Mouse (Mus musculus) CH12.LX (cell line): ENCODE measurements at regions not wholly inside any gene's neighbourhood (a gene's known extent, or its start where the extent isn't known, plus 50 kb on each side); places are given as distances from the start of the nearest gene placed in this dataset.

Source experiments
- DNase-seq: peaks from one replicate; pipeline ENCODE4 v3.0.0-alpha.2; 2013; ENCODE audit errors: extremely low read depth
- H3K27ac ChIP-seq: 2 replicates; pipeline ENCODE4 v1.5.1; 2012; ENCODE audit warnings: low read depth, mild to moderate bottlenecking, control low read depth, moderate library complexity; ENCODE audit not compliant: insufficient read depth
- H3K27me3 ChIP-seq: replicated peaks from 2 replicates; pipeline ENCODE3; 2012; ENCODE audit warnings: inconsistent platforms
- H3K36me3 ChIP-seq, 2 experiments: replicated peaks in 1 of 2; 2 replicates each; pipeline versions ENCODE3 to v1.6.1; 2012; ENCODE audit warnings: inconsistent platforms in 1 of 2, low read length in 1 of 2, mild to moderate bottlenecking in 1 of 2, mixed read lengths in 1 of 2, moderate library complexity in 1 of 2; ENCODE audit not compliant: control insufficient read depth in 1 of 2, insufficient read depth in 1 of 2
- H3K4me1 ChIP-seq, 2 experiments: 2 replicates each; pipeline ENCODE4 v1.6.1; 2012; ENCODE audit warnings: inconsistent platforms in 1 of 2, moderate library complexity in 1 of 2; ENCODE audit not compliant: insufficient read depth in 2 of 2, control insufficient read depth in 1 of 2
- H3K4me2 ChIP-seq: 2 replicates; pipeline ENCODE4 v1.6.1; 2012; ENCODE audit warnings: low read depth, mild to moderate bottlenecking, control low read depth; ENCODE audit not compliant: poor library complexity, insufficient read depth, severe bottlenecking
- H3K4me3 ChIP-seq, 3 experiments: fragments of 150-350 bp in 1 of 3; sonication (generic) in 1 of 3; replicated peaks in 1 of 3; 2 replicates each; pipeline versions ENCODE3 to v1.5.1; 2011 to 2012; ENCODE audit warnings: low read depth in 2 of 3, low read length in 2 of 3, mild to moderate bottlenecking in 2 of 3, moderate library complexity in 2 of 3, control low read depth in 1 of 3, improper control_type of control experiment in 1 of 3, inconsistent platforms in 1 of 3, mixed read lengths in 1 of 3; ENCODE audit not compliant: poor library complexity in 1 of 3
- H3K79me2 ChIP-seq: replicated peaks from 2 replicates; pipeline ENCODE4 v1.6.1; 2012; ENCODE audit warnings: mild to moderate bottlenecking, moderate library complexity; ENCODE audit not compliant: control insufficient read depth, poor library complexity, insufficient read depth, severe bottlenecking; ENCODE audit errors: extremely low read depth
- H3K9ac ChIP-seq: 2 replicates; pipeline ENCODE4 v1.6.1; 2012; ENCODE audit warnings: low read depth, mild to moderate bottlenecking, control low read depth, moderate library complexity; ENCODE audit not compliant: insufficient read depth
- H3K9me3 ChIP-seq: replicated peaks from 2 replicates; pipeline ENCODE3; 2012; ENCODE audit warnings: low read length, inconsistent platforms, mixed read lengths
- BHLHE40 ChIP-seq: IDR thresholded peaks from 2 replicates; pipeline ENCODE4 v1.6.1; 2011; ENCODE audit warnings: mild to moderate bottlenecking, low read depth, low read length, improper control_type of control experiment
- CHD1 ChIP-seq: IDR thresholded peaks from 2 replicates; pipeline ENCODE4 v1.6.1; 2012; ENCODE audit warnings: low read depth, low read length, improper control_type of control experiment, inconsistent platforms
- ELF1 ChIP-seq: IDR thresholded peaks from 2 replicates; pipeline ENCODE4 v1.6.1; 2014; ENCODE audit warnings: low read depth, mild to moderate bottlenecking, inconsistent platforms, low read length, improper control_type of control experiment
- EP300 ChIP-seq: IDR thresholded peaks from 2 replicates; pipeline ENCODE4 v1.6.1; 2011; ENCODE audit warnings: low read length, improper control_type of control experiment
- ETS1 ChIP-seq: conservative IDR thresholded peaks from 2 replicates; pipeline ENCODE4 v1.6.1; 2012; ENCODE audit warnings: low read depth, mild to moderate bottlenecking, inconsistent platforms, low read length, improper control_type of control experiment, moderate library complexity
- JUN ChIP-seq: IDR thresholded peaks from 2 replicates; pipeline ENCODE4 v1.6.1; 2011; ENCODE audit warnings: low read depth, mild to moderate bottlenecking, low read length, improper control_type of control experiment, moderate library complexity; ENCODE audit not compliant: insufficient read depth
- MAFK ChIP-seq: IDR thresholded peaks from 2 replicates; pipeline ENCODE4 v1.6.1; 2011; ENCODE audit warnings: low read length, improper control_type of control experiment; ENCODE audit not compliant: insufficient replicate concordance
- MEF2A ChIP-seq: IDR thresholded peaks from 2 replicates; pipeline ENCODE4 v1.6.1; 2014; ENCODE audit warnings: low read depth, mild to moderate bottlenecking, inconsistent platforms, low read length, improper control_type of control experiment, borderline replicate concordance
- MXI1 ChIP-seq: IDR thresholded peaks from 2 replicates; pipeline ENCODE4 v1.6.1; 2011; ENCODE audit warnings: mild to moderate bottlenecking, low read depth, low read length, improper control_type of control experiment
- MYC ChIP-seq: IDR thresholded peaks from 2 replicates; pipeline ENCODE4 v1.6.1; 2011; ENCODE audit warnings: low read depth, mild to moderate bottlenecking, improper control_type of control experiment, low read length
- NRF1 ChIP-seq: IDR thresholded peaks from 2 replicates; pipeline ENCODE4 v1.6.1; 2014; ENCODE audit warnings: low read depth, mild to moderate bottlenecking, inconsistent platforms, low read length, improper control_type of control experiment, moderate library complexity
- POLR2A ChIP-seq: IDR thresholded peaks from 2 replicates; pipeline ENCODE4 v1.6.1; 2011; ENCODE audit warnings: low read depth, mild to moderate bottlenecking, improper control_type of control experiment, low read length
- POLR2AphosphoS2 ChIP-seq: IDR thresholded peaks from 2 replicates; pipeline ENCODE4 v1.6.1; 2011; ENCODE audit warnings: low read depth, low read length, improper control_type of control experiment
- RCOR1 ChIP-seq: conservative IDR thresholded peaks from 2 replicates; pipeline ENCODE4 v1.6.1; 2012; ENCODE audit warnings: low read depth, mild to moderate bottlenecking, inconsistent platforms, low read length, improper control_type of control experiment
- SMC3 ChIP-seq: IDR thresholded peaks from 2 replicates; pipeline ENCODE4 v1.6.1; 2011; ENCODE audit warnings: low read depth, low read length, improper control_type of control experiment
- TCF12 ChIP-seq: IDR thresholded peaks from 2 replicates; pipeline ENCODE4 v1.6.1; 2014; ENCODE audit warnings: low read depth, mild to moderate bottlenecking, inconsistent platforms, low read length, improper control_type of control experiment
- USF2 ChIP-seq: conservative IDR thresholded peaks from 2 replicates; pipeline ENCODE4 v1.6.1; 2011; ENCODE audit warnings: low read depth, low read length, improper control_type of control experiment
- ZMIZ1 ChIP-seq: IDR thresholded peaks from 2 replicates; pipeline ENCODE4 v1.6.1; 2012; ENCODE audit warnings: low read depth, mild to moderate bottlenecking, inconsistent platforms, low read length, improper control_type of control experiment
- dilution Hi-C: fragments of 300-500 bp; cut with MboI; formaldehyde crosslinking; loops from 2 replicates; pipeline ENCODE4 v1.14.3; 2020; ENCODE audit warnings: low sequenced_read_pairs; ENCODE audit not compliant: extremely low pct_unique_long_range_greater_than_20kb, extremely low pct_ligation_motif_present
- in situ Hi-C: fragments of 300-500 bp; cut with MboI; formaldehyde crosslinking; loops from 3 replicates; pipeline ENCODE4 v1.14.3; 2019; ENCODE audit warnings: low sequenced_read_pairs, low pct_ligation_motif_present, low pct_unique_long_range_greater_than_20kb, mixed read lengths

GRCm38 (mm10) chr9:94424438-94425135, 113.3 kb downstream of the 1190002N15Rik start:
- H3K9me3 ChIP-seq: peaks cover 52% of the 10 kb centered on the region
- in situ Hi-C loops: no loop called here
- TF ChIP-seq NRF1 (no peak), EP300 (no peak), ELF1 (no peak), CHD1 (no peak), BHLHE40 (no peak), ZMIZ1 (no peak), MEF2A (no peak), ETS1 (no peak), SMC3 (no peak), RCOR1 (no peak), MAFK (no peak), JUN (no peak), USF2 (no peak), MYC (no peak), POLR2A (no peak), POLR2AphosphoS2 (no peak), MXI1 (no peak)
- H3K27ac ChIP-seq: no peak overlapping the region
- H3K4me2 ChIP-seq: no peak overlapping the region
- no peaks in the 10 kb centered on the region for H3K27me3 ChIP-seq
- H3K9ac ChIP-seq: no peak overlapping the region
- H3K36me3 ChIP-seq: no peaks in the 10 kb centered on the region
- H3K79me2 ChIP-seq: no peaks in the 10 kb centered on the region
- dilution Hi-C loops: no loop called here
- no peaks in the 10 kb centered on the region for H3K4me1 ChIP-seq
- H3K4me3 ChIP-seq: no peak overlapping the region
- no peak for DNase-seq

DNA sequence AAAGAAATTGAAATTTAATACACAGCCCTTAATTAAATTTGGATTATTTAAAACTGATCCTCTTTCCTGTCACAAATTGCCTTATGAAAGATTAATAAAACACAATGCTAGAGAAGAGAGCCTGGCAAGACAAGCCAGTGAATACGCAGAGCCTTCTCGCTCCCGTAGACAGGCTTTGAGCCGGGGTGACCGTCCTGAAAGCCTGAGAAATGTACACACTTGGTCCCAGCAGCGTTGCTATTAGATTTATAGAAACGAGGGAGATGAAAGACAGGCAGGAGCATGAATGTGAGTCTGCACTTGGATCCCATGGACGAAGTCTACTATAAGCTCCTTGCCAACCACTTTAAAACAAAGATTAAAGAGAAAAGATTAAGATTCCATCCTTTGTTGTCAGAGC, 127.3 kb downstream of the 1190002N15Rik start:
- TF ChIP-seq TCF12: no peak
- no peak for TF ChIP-seq MAFK
- TF ChIP-seq SMC3: no peak
- TF ChIP-seq, all 38 proteins: peak for 0
- H3K27ac ChIP-seq: no peak overlapping the region
- no peaks in the 10 kb centered on the region for H3K79me2 ChIP-seq
- no peaks in the 10 kb centered on the region for H3K36me3 ChIP-seq
- H3K27me3 ChIP-seq: no peaks in the 10 kb centered on the region
- in situ Hi-C loops: no loop called here
- no peaks in the 10 kb centered on the region for H3K4me1 ChIP-seq
- no peak for DNase-seq
- H3K4me2 ChIP-seq: no peak overlapping the region
- H3K9ac ChIP-seq: no peak overlapping the region
- H3K9me3 ChIP-seq: peaks cover 61% of the 10 kb centered on the region
- H3K4me3 ChIP-seq: no peak overlapping the region
- dilution Hi-C loops: no loop called here
